Mouse (Mus musculus): ENCODE measurements at regions not wholly inside any gene's neighbourhood (a gene's known extent, or its start where the extent isn't known, plus 50 kb on each side); places are given as distances from the start of the nearest gene placed in this dataset.

DNA sequence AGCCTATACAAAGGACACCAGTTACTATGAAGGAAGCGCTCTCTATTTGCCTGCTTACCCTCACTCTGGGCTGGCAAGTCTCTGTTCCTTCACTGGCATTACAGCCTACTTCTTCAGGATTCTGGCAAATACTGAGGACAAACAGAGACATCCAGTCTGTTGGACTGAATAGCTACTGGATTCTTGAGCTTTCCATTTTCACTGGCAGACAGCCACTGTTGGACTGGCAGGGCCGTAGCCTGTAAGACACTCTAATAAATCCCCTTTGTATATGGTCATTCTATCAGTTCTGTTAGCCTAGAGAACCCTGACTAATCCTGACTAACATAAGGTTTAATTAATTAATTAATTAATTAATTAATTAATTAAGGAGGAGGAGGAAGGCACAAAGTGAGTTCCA lies 72.4 kb upstream of the Dhrs4 start:
- Histone ChIP-seq H3K27ac (no peak overlapping the region), H3K4me1 (replicated peaks) (no peaks in the 10 kb centered on the region), H3K27me3 (no peaks in the 10 kb centered on the region), H3K4me3 (replicated peaks) (no peak overlapping the region), H3K4me2 (no peak overlapping the region), H3K36me3 (no peaks in the 10 kb centered on the region), H3K9me3 (no peaks in the 10 kb centered on the region), H3K9ac (replicated peaks) (no peak overlapping the region)
- WGBS, result 97% methylated on average over 2 of the region's 2 CpGs
- no peak for ATAC-seq (ENCODE audit: insufficient number of reproducible peaks, insufficient read depth, low FRiP score, low TSS enrichment, low read depth)
